Mouse (Mus musculus): Measurements from ENCODE around the gene Bex2. TPM values are rescaled to one million over a fixed set of nuclear protein-coding genes. Genes with fewer than 3 reads are reported as not detected.
A peak's percentile ranks its signal among the peaks of the same experiment; 100 is the strongest.
"Not testable (repeated sequence)": the region's sequence is repeated elsewhere in the genome, so short reads cannot be mapped to it uniquely, and the experiment has no call there.

Gene Bex2
- polyA plus RNA-seq, 1 experiment from 2014 or later = 305 TPM

DNA sequence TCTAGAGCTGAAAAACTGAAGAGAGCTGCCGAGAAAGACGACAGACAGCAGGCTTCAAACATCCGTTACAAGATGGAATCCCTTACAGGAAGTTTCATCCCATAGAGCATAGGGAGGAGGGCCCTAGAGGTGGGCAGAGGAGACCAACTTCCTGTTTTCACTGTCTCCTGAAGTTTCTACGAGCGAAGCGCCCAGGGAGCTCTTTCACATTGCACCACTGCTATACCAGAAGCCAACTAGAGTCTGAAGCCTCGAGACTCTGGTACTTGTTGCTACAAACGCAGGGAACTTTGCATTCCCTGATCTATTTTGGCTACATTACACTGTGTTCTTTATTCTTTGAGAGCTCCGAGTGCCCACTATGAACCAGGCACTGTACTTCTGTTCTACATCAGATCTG, 17.1 kb upstream of the Bex2 start, which contains the start of gene Nxf3:
TSS of gene Nxf3 (minus strand) at position 101 of the 400 bp plus-strand sequence.
- H3K4me2 ChIP-seq (replicated peaks; ENCODE audit: low read depth, low read length) = no peak within 1 kb of the TSS
- ATAC-seq (ENCODE audit: low FRiP score) (no peak), DNase-seq (ENCODE audit: low spot score) (no peak)
- H3K36me3 ChIP-seq (ENCODE audit: control insufficient read depth, insufficient read depth, low read length) = no peaks in the 10 kb centered on the region
- H3K4me1 ChIP-seq (replicated peaks; ENCODE audit: control insufficient read depth, insufficient read depth, low read length) = no peaks in the 10 kb centered on the region
- no peak within 1 kb of the TSS for H3K4me3 ChIP-seq (ENCODE audit: low read depth, low read length)
- H3K9me3 ChIP-seq (ENCODE audit: control insufficient read depth, low read length) = no peaks in the 10 kb centered on the region
- H3K27me3 ChIP-seq (ENCODE audit: control insufficient read depth, insufficient read depth, low read length) = no peaks in the 10 kb centered on the region
- H3K9ac ChIP-seq (ENCODE audit: low read depth, low read length) = no peak within 1 kb of the TSS
- WGBS = 81% methylated on average over 9 of the region's 9 CpGs
- H3K27ac ChIP-seq (ENCODE audit: low read depth, low read length) = no peak within 1 kb of the TSS

DNA sequence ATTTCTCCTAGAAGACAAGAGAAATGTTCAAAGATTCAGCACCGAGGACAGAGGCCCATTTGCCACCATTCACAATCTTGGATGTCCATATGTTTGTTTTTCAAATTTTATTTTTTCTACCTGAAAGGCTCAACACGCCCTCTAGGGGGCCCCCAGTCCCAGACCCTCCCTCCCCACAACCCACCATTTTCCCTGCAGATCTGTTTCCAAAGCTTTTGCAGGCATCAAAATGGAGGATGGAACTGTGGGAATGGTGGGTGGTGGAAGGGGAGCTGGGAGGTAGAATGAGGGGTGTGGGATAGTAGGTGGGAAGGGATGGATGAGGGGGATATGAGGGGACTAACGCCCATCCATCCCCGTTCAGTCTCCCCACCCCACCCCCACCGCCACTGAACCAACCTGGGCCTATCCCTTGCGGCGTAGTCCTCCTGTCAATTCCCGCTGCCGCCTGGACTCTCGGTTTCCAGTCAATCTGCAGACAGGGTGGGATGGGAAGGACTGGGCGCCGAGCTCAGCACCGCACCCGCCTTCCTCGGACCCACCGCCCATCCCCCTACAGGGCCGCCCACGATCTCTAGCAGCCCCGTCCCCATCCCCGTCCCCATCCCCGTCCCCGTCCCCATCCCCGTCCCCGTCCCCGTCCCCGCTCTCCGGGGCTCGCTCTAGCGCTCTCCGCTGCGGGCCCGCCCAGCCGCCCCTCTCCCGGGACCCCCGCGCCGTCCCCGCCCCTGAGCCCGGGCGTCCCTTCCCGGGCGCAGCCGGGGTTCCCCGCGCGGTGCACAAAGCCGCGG, 640 bp downstream of the Bex2 start:
- H3K27ac ChIP-seq (ENCODE audit: low read depth, low read length) = peak overlapping the region; percentile 58; the same call in 1 of the 2 replicates
- WGBS = 16% methylated on average over 6 of the region's 48 CpGs
- H3K4me2 ChIP-seq (replicated peaks; ENCODE audit: low read depth, low read length) = peak overlapping the region; percentile 12; the same call in 1 of the 2 replicates
- H3K36me3 ChIP-seq (ENCODE audit: control insufficient read depth, insufficient read depth, low read length); H3K27me3 ChIP-seq (ENCODE audit: control insufficient read depth, insufficient read depth, low read length); H3K9me3 ChIP-seq (ENCODE audit: control insufficient read depth, low read length); H3K4me1 ChIP-seq (replicated peaks; ENCODE audit: control insufficient read depth, insufficient read depth, low read length): not testable (repeated sequence)
- H3K9ac ChIP-seq (ENCODE audit: low read depth, low read length) = peak overlapping the region; percentile 40
- DNase-seq (ENCODE audit: low spot score) = peak; percentile 69
- H3K4me3 ChIP-seq (ENCODE audit: low read depth, low read length) = peak overlapping the region; percentile 45
- ATAC-seq (ENCODE audit: low FRiP score) = peak; percentile 86

DNA sequence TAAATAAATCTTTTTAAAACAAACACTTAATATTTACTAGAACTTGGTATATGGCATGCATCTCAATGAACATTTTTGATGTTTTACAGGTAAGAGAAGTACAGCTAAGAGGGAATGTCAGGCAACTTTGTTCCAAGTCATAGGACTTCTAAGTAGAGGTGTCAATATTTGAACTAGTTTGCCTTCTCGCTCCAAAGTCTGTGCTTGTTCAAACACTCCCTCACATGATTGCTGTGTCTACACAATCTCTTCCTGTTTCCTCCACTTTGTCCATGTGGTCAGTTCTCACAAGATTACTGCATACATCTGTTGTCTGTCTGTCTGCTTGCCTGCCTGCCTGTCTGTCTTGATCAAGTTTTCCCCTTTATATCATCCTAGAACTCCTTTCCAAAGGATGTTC, 7.3 kb downstream of the Bex2 start:
- H3K4me3 ChIP-seq (ENCODE audit: low read depth, low read length) = no peak overlapping the region
- no peaks in the 10 kb centered on the region for H3K27me3 ChIP-seq (ENCODE audit: control insufficient read depth, insufficient read depth, low read length)
- ATAC-seq (ENCODE audit: low FRiP score) = no peak
- no peak overlapping the region for H3K27ac ChIP-seq (ENCODE audit: low read depth, low read length)
- no peaks in the 10 kb centered on the region for H3K36me3 ChIP-seq (ENCODE audit: control insufficient read depth, insufficient read depth, low read length)
- no peak for DNase-seq (ENCODE audit: low spot score)
- 77% methylated on average over 1 of the region's 1 CpGs for WGBS
- H3K4me2 ChIP-seq (replicated peaks; ENCODE audit: low read depth, low read length) = no peak overlapping the region
- H3K9ac ChIP-seq (ENCODE audit: low read depth, low read length) = no peak overlapping the region
- no peaks in the 10 kb centered on the region for H3K9me3 ChIP-seq (ENCODE audit: control insufficient read depth, low read length)
- no peaks in the 10 kb centered on the region for H3K4me1 ChIP-seq (replicated peaks; ENCODE audit: control insufficient read depth, insufficient read depth, low read length)

DNA sequence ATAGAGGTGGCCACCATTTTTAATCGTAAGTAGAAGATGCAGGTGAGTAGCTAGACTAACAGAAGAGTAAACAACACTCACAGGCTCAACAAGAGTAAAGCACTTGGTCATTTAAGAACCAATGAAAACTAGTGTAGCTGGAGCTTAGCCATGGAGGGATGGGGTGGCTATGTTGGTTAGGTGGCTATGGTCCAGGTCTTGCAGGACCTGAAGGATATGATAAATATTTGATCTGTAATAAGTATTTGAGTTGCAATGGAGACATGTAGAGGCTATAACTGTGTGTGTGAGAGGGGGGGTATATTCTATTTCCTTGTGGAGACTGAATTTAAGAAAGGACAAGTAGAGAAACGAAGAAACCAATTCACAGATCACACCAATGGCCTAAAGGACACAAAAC, 16.8 kb downstream of the Bex2 start:
- ATAC-seq (ENCODE audit: low FRiP score) = no peak
- H3K9ac ChIP-seq (ENCODE audit: low read depth, low read length) = no peak overlapping the region

DNA sequence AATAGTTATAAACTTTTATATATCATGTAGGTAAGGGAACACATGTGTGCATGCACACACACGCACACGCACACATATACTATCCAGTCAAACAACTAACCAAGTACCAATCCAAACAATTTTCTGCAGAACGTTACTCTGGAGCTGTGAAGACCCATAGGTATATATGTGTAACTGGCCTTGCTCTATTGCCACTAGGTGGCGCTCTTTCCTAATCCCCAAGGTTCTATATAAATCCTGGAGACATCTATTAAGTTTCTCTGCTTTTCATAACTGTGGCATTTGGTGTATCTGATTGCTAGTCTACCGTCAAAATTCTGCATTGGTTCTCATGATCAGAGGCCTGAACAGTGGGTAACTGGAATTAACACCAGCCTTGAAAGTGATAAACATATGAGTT, 20.5 kb downstream of the Bex2 start:
- no peaks in the 10 kb centered on the region for H3K36me3 ChIP-seq (ENCODE audit: control insufficient read depth, insufficient read depth, low read length)
- H3K27ac ChIP-seq (ENCODE audit: low read depth, low read length) = no peak overlapping the region
- no peaks in the 10 kb centered on the region for H3K27me3 ChIP-seq (ENCODE audit: control insufficient read depth, insufficient read depth, low read length)
- WGBS = 13% methylated on average over 5 of the region's 5 CpGs
- no peaks in the 10 kb centered on the region for H3K4me1 ChIP-seq (replicated peaks; ENCODE audit: control insufficient read depth, insufficient read depth, low read length)
- H3K9ac ChIP-seq (ENCODE audit: low read depth, low read length) = no peak overlapping the region
- ATAC-seq (ENCODE audit: low FRiP score) (no peak), DNase-seq (ENCODE audit: low spot score) (peak; percentile 76)
- H3K9me3 ChIP-seq (ENCODE audit: control insufficient read depth, low read length) = no peaks in the 10 kb centered on the region
- no peak overlapping the region for H3K4me3 ChIP-seq (ENCODE audit: low read depth, low read length)
- no peak overlapping the region for H3K4me2 ChIP-seq (replicated peaks; ENCODE audit: low read depth, low read length)

More for the DNA sequence above, 16.8 kb downstream of the Bex2 start:
- whole genome bisulfite sequencing = 85% methylated on average over 2 of the region's 2 CpGs
- Histone ChIP-seq H3K9me3 (ENCODE audit: control insufficient read depth, low read length) (no peaks in the 10 kb centered on the region), H3K27me3 (ENCODE audit: control insufficient read depth, insufficient read depth, low read length) (no peaks in the 10 kb centered on the region; the same call in 1 of the 2 replicates), H3K4me3 (ENCODE audit: low read depth, low read length) (no peak overlapping the region), H3K4me1 (replicated peaks; ENCODE audit: control insufficient read depth, insufficient read depth, low read length) (no peaks in the 10 kb centered on the region), H3K36me3 (ENCODE audit: control insufficient read depth, insufficient read depth, low read length) (no peaks in the 10 kb centered on the region), H3K4me2 (replicated peaks; ENCODE audit: low read depth, low read length) (no peak overlapping the region), H3K27ac (ENCODE audit: low read depth, low read length) (no peak overlapping the region)
- DNase-seq (ENCODE audit: low spot score) = no peak

DNA sequence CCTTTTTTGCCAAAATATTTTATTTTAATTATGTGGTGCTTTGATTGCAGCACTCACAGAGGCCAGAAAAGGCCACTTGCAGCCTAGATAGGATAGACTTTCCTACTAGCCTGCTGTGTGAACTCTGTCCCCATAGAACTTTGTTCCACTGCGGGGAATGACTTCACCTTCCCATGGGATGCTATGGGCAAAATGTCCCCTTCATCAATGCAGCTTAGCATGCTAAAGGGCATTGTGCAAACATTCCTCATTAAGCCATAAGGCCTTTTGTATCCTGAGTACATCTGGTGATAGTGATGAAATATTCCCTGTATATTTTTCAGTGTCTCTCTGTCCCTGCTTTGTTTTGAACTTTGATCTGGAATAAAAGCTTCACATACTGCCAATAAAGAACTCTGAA, 24.3 kb downstream of the Bex2 start:
- 67% methylated on average over 1 of the region's 1 CpGs for WGBS
- no peaks in the 10 kb centered on the region for H3K36me3 ChIP-seq (ENCODE audit: control insufficient read depth, insufficient read depth, low read length)
- H3K27ac ChIP-seq (ENCODE audit: low read depth, low read length) = no peak overlapping the region
- DNase-seq (ENCODE audit: low spot score) (no peak), ATAC-seq (ENCODE audit: low FRiP score) (no peak)
- no peak overlapping the region for H3K4me2 ChIP-seq (replicated peaks; ENCODE audit: low read depth, low read length)
- no peaks in the 10 kb centered on the region for H3K9me3 ChIP-seq (ENCODE audit: control insufficient read depth, low read length)
- no peak overlapping the region for H3K4me3 ChIP-seq (ENCODE audit: low read depth, low read length)
- no peaks in the 10 kb centered on the region for H3K27me3 ChIP-seq (ENCODE audit: control insufficient read depth, insufficient read depth, low read length)
- no peak overlapping the region for H3K9ac ChIP-seq (ENCODE audit: low read depth, low read length)
- no peaks in the 10 kb centered on the region for H3K4me1 ChIP-seq (replicated peaks; ENCODE audit: control insufficient read depth, insufficient read depth, low read length)

DNA sequence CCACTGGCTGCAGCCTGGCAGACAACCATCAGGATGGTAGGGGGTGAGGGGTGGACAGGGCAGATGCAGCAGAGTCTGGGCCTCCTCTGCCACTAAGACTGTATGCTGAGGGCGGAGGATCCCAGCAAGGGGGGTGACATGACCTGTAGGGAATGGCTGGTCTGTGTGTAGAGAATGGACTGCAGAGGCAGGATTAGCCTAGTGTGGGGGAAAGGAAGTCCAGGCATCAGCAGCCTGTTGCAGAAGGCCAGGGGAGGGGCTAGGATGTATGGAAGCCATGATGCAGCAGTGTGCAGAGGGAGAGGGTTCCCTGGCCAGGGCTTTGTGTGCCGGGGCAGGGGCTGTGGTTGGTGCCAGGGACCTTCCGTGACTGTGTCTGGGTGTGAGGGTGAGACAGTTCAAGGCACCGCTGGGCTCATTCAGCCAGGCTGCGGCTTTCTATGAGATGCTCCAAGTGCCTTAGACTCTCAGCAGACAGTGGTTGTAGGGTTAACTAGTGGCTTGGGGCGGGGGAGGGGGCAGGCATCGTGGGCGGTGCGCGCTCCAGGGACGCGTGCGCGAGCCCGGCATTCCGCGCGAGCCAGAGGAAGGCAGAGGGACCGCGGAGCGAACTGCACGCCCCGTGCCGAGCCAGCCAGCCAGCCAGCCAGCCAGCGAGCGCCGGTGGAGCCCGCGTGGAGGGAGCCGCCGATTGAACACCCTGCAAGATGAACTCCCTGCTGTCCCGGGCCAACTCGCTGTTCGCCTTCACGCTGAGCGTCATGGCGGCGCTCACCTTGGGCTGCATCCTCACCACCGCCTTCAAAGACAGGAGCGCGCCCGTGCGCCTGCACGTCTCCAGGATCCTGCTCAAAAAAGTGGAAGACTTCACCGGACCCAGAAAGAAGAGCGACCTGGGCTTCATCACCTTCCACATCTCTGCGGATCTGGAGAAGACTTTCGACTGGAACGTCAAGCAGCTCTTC, 35.0 kb downstream of the Bex2 start, which contains the start of gene Arxes1:
TSS of gene Arxes1 (plus strand) at position 569 of the 965 bp plus-strand sequence.
- not testable (repeated sequence) for H3K9ac ChIP-seq (ENCODE audit: low read depth, low read length); H3K27ac ChIP-seq (ENCODE audit: low read depth, low read length); H3K27me3 ChIP-seq (ENCODE audit: control insufficient read depth, insufficient read depth, low read length); H3K36me3 ChIP-seq (ENCODE audit: control insufficient read depth, insufficient read depth, low read length); H3K9me3 ChIP-seq (ENCODE audit: control insufficient read depth, low read length); H3K4me1 ChIP-seq (replicated peaks; ENCODE audit: control insufficient read depth, insufficient read depth, low read length)
- DNase-seq (ENCODE audit: low spot score) (peak; percentile 15), ATAC-seq (ENCODE audit: low FRiP score) (peak; percentile 95)
- Histone ChIP-seq H3K4me3 (ENCODE audit: low read depth, low read length) (peak within 1 kb of the TSS; percentile 18; the same call in 1 of the 2 replicates), H3K4me2 (replicated peaks; ENCODE audit: low read depth, low read length) (peak within 1 kb of the TSS; percentile 29)
- 33% methylated on average over 1 of the region's 49 CpGs for WGBS

DNA sequence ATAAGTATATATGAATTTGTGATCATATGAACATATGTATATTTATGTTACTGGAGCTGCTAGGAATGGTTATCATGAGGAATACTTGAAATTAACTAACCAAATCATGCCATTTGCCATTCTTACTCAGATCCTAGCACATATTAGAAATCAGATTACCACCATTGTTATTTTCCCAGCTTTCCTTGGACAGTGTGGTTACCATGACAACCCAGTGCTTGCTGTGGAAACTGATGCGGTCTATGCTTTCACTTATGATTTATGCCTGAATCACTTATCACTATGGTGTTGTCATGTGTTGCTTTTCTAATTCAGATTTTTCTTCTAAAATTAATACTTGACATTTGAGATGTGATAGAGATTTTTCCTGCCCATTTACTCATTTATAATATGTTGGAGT, 37.7 kb downstream of the Bex2 start:
- WGBS = 62% methylated on average over 1 of the region's 1 CpGs
- Histone ChIP-seq H3K4me1 (replicated peaks; ENCODE audit: control insufficient read depth, insufficient read depth, low read length) (no peaks in the 10 kb centered on the region), H3K27me3 (ENCODE audit: control insufficient read depth, insufficient read depth, low read length) (no peaks in the 10 kb centered on the region), H3K9me3 (ENCODE audit: control insufficient read depth, low read length) (no peaks in the 10 kb centered on the region), H3K36me3 (ENCODE audit: control insufficient read depth, insufficient read depth, low read length) (no peaks in the 10 kb centered on the region), H3K27ac (ENCODE audit: low read depth, low read length) (no peak overlapping the region), H3K4me2 (replicated peaks; ENCODE audit: low read depth, low read length) (no peak overlapping the region), H3K9ac (ENCODE audit: low read depth, low read length) (no peak overlapping the region), H3K4me3 (ENCODE audit: low read depth, low read length) (no peak overlapping the region)
- ATAC-seq (ENCODE audit: low FRiP score) = no peak
- no peak for DNase-seq (ENCODE audit: low spot score)
